ENCODE assay signal across 16 mouse cellular contexts in the genomic region with DNA sequence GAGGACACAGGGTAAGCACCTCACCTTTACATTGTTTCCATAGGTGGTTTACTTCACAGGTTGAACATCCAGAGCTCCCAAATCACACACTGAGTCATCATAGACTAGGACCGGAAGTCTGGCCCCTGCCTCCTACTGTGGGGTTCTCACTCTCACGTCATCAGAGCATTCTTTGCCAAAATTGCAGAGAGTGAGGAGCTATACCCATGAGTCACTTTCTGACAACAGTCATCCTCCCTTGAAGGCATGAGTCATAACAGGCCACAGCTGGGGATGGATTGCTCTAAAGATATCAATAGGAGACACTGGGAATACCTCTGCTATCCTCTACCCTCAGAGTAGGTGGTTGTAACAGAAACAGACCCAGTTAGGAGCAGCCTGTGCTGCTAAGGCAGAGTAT.
DNase-seq lines count a peak whose midpoint lies in the region; ATAC-seq and TF ChIP-seq lines count a peak whose summit lies in the region.
"Had no signal": no experiment of that assay in that cellular context is flagged by ENCODE, and none has a peak within 500 bp of the region (broad histone marks: within the 10 kb centered on the region; RNA-seq: fewer than 3 reads in every experiment).

No protein-coding gene starts in this region.

- no peaks in the 10 kb centered on the region for H3K9me3 ChIP-seq in CH12.LX (replicated peaks; ENCODE audit: low read length)
- no peaks in the 10 kb centered on the region for H3K9me3 ChIP-seq in forebrain, embryonic 15.5 days
- H3K9me3 ChIP-seq in forebrain, embryonic 10.5 days = no peaks in the 10 kb centered on the region
- H3K9me3 ChIP-seq: hindbrain, embryonic 13.5 days; intestine, embryonic 15.5 days; kidney, embryonic 15.5 days; limb, embryonic 12.5 days; liver, embryonic 15.5 days; midbrain, embryonic 12.5 days had no signal

- TF ChIP-seq RAD21 in CH12.LX (IDR thresholded peaks at IDR 0.05; ENCODE audit: low read depth, low read length) = no peak

- no peak overlapping the region for H3K4me2 ChIP-seq in CH12.LX (ENCODE audit: insufficient read depth, low read depth, poor library complexity, severe bottlenecking)
- H3K4me2 ChIP-seq in forebrain, embryonic 15.5 days (replicated peaks) = no peak overlapping the region
- H3K4me2 ChIP-seq: hindbrain, embryonic 13.5 days; intestine, embryonic 15.5 days; kidney, embryonic 15.5 days; limb, embryonic 12.5 days; liver, embryonic 15.5 days; midbrain, embryonic 12.5 days had no signal

- H3K4me3 ChIP-seq in CH12.LX (replicated peaks in 1 of 3; ENCODE audit: low read depth in 2 of 3, low read length in 2 of 3, poor library complexity in 1 of 3) = no peak overlapping the region
- no peak overlapping the region for H3K4me3 ChIP-seq in forebrain, embryonic 15.5 days
- no peak overlapping the region for H3K4me3 ChIP-seq in forebrain, embryonic 10.5 days
- H3K4me3 ChIP-seq: hindbrain, embryonic 13.5 days; intestine, embryonic 15.5 days; kidney, embryonic 15.5 days; limb, embryonic 12.5 days; liver, embryonic 15.5 days; midbrain, embryonic 12.5 days had no signal

- no peaks in the 10 kb centered on the region for H3K79me2 ChIP-seq in CH12.LX (replicated peaks; ENCODE audit: control insufficient read depth, extremely low read depth, insufficient read depth, poor library complexity, severe bottlenecking)

- H3K27ac ChIP-seq in CH12.LX (ENCODE audit: insufficient read depth, low read depth) = no peak overlapping the region
- no peak overlapping the region for H3K27ac ChIP-seq in forebrain, embryonic 15.5 days (replicated peaks)
- no peak overlapping the region for H3K27ac ChIP-seq in forebrain, embryonic 10.5 days
- H3K27ac ChIP-seq: hindbrain, embryonic 13.5 days; intestine, embryonic 15.5 days; kidney, embryonic 15.5 days; limb, embryonic 12.5 days; liver, embryonic 15.5 days; midbrain, embryonic 12.5 days had no signal

- dilution Hi-C loops in CH12.LX (cut with MboI; ENCODE audit: extremely low pct_ligation_motif_present, extremely low pct_unique_long_range_greater_than_20kb, low sequenced_read_pairs) = no loop called here

- no peak overlapping the region for H3K9ac ChIP-seq in CH12.LX (ENCODE audit: insufficient read depth, low read depth)
- H3K9ac ChIP-seq in forebrain, embryonic 15.5 days (replicated peaks) = no peak overlapping the region
- H3K9ac ChIP-seq: hindbrain, embryonic 13.5 days; intestine, embryonic 15.5 days; kidney, embryonic 15.5 days; limb, embryonic 12.5 days; liver, embryonic 15.5 days; midbrain, embryonic 12.5 days had no signal

- H3K4me1 ChIP-seq in CH12.LX (ENCODE audit: control insufficient read depth in 1 of 2, insufficient read depth in 2 of 2) = no peaks in the 10 kb centered on the region
- no peaks in the 10 kb centered on the region for H3K4me1 ChIP-seq in forebrain, embryonic 15.5 days
- H3K4me1 ChIP-seq in forebrain, embryonic 10.5 days = no peaks in the 10 kb centered on the region
- H3K4me1 ChIP-seq: hindbrain, embryonic 13.5 days; intestine, embryonic 15.5 days; kidney, embryonic 15.5 days; limb, embryonic 12.5 days; liver, embryonic 15.5 days; midbrain, embryonic 12.5 days had no signal

- peak; percentile 7 to 14 for DNase-seq in left cerebral cortex, postnatal 14 days (ENCODE audit: low spot score in 2 of 2)
- DNase-seq in left cerebral cortex, postnatal 4 days = no peak
- DNase-seq in 3T3-L1 (ENCODE audit: low read depth, low spot score) = peak; percentile 88
- DNase-seq in CH12.LX (ENCODE audit: extremely low read depth) = peak; percentile 5
- DNase-seq in adrenal gland, postnatal 36 days = peak; percentile 55 to 60
- DNase-seq in forebrain, embryonic 10.5 days (ENCODE audit: extremely low spot score, low spot score) = no peak
- DNase-seq: cerebellum, postnatal 10 days; embryo, embryonic 11 days; lung, postnatal 4 days had no signal

- no peak for TF ChIP-seq CTCF in CH12.LX (conservative IDR thresholded peaks at IDR 0.05 in 1 of 2, IDR thresholded peaks at IDR 0.05 in 1 of 2; ENCODE audit: low read depth in 2 of 2, low read length in 2 of 2)

- WGBS in forebrain, embryonic 15.5 days = 77% methylated on average over 2 of the region's 2 CpGs
- WGBS in forebrain, embryonic 10.5 days = 82% methylated on average over 2 of the region's 2 CpGs

- in situ Hi-C loops in CH12.LX (cut with MboI; ENCODE audit: low pct_ligation_motif_present, low pct_unique_long_range_greater_than_20kb, low sequenced_read_pairs) = no loop called here

- ATAC-seq in forebrain, embryonic 15.5 days (replicated peaks) = no peak
- ATAC-seq: intestine, embryonic 15.5 days had no signal

- no peak for TF ChIP-seq EP300 in CH12.LX (IDR thresholded peaks at IDR 0.05; ENCODE audit: low read length)

- H3K27me3 ChIP-seq in CH12.LX (replicated peaks) = no peaks in the 10 kb centered on the region
- no peaks in the 10 kb centered on the region for H3K27me3 ChIP-seq in forebrain, embryonic 15.5 days
- H3K27me3 ChIP-seq in forebrain, embryonic 10.5 days (ENCODE audit: poor library complexity, severe bottlenecking) = 0 out of 2 replicates have a peak, but pooled peaks cover 5% of the 10 kb centered on the region
- H3K27me3 ChIP-seq: hindbrain, embryonic 13.5 days; intestine, embryonic 15.5 days; liver, embryonic 15.5 days; midbrain, embryonic 12.5 days had no signal

- no peak for TF ChIP-seq POLR2A in CH12.LX (IDR thresholded peaks at IDR 0.05; ENCODE audit: low read depth, low read length)

- no peaks in the 10 kb centered on the region for H3K36me3 ChIP-seq in CH12.LX (replicated peaks in 1 of 2; ENCODE audit: control insufficient read depth in 1 of 2, insufficient read depth in 1 of 2, low read length in 1 of 2)
- no peaks in the 10 kb centered on the region for H3K36me3 ChIP-seq in forebrain, embryonic 15.5 days
- no peaks in the 10 kb centered on the region for H3K36me3 ChIP-seq in forebrain, embryonic 10.5 days (replicated peaks)
- H3K36me3 ChIP-seq: hindbrain, embryonic 13.5 days; intestine, embryonic 15.5 days; kidney, embryonic 15.5 days; limb, embryonic 12.5 days; liver, embryonic 15.5 days; midbrain, embryonic 12.5 days had no signal

- intact Hi-C loops in left cerebral cortex, postnatal 14 days (cut with DNase I) = no loop called here
- intact Hi-C loops in left cerebral cortex, postnatal 4 days (cut with DNase I) = no loop called here

TF ChIP-seq in CH12.LX, 34 proteins besides CTCF, POLR2A, EP300 and RAD21:
- TF ChIP-seq ZNF384 (IDR thresholded peaks at IDR 0.05; ENCODE audit: low read depth, low read length) (no peak), E2F4 (IDR thresholded peaks at IDR 0.05; ENCODE audit: insufficient replicate concordance, low read depth, low read length) (no peak), RCOR1 (conservative IDR thresholded peaks at IDR 0.05; ENCODE audit: low read depth, low read length) (no peak)

Comparison
In these comparisons a context has a peak if more than half of its experiments do, and no peak if none do; other contexts are left out.
1. DNase-seq: peak in left cerebral cortex, postnatal 14 days (2 of 2), 3T3-L1 (single experiment), CH12.LX (single experiment) and adrenal gland, postnatal 36 days (2 of 2); none in left cerebral cortex, postnatal 4 days (single experiment) and forebrain, embryonic 10.5 days (single experiment).